In the genomic region with DNA sequence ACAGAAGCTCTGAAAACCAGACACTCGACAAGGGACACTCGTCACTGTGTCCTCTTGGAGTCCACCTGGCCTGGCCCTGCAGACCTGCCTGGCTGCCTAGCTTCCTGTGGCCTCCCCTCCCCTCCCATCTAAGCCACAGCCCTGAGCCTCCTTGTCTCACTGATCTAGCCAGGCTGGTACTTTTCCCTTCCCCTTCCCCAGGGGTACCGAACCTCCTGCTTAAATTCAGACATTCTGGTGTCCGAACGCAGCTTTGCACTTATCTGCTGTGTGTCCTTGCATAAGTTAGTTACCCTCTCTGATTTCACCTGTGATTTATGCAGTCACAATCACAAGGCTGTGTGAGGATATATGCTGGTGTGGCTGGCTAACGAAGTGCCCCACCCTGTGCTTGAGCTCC, we compare ENCODE assay signal across 10 mouse cellular contexts. TPM values are rescaled to one million over a fixed set of nuclear protein-coding genes. Genes with fewer than 3 reads are reported as not detected.
DNase-seq lines count a peak whose midpoint lies in the region; ATAC-seq lines count a peak whose summit lies in the region.
"Had no signal": no experiment of that assay in that cellular context is flagged by ENCODE, and none has a peak within 500 bp of the region (broad histone marks: within the 10 kb centered on the region; RNA-seq: fewer than 3 reads in every experiment).

No protein-coding gene starts in this region.

- no peak overlapping the region for H3K9ac ChIP-seq in forebrain, embryonic 13.5 days
- H3K9ac ChIP-seq in liver, embryonic 11.5 days (ENCODE audit: low read depth, low read length), result no peak overlapping the region; the same call in 1 of the 2 replicates
- H3K9ac ChIP-seq in embryonic facial prominence, embryonic 13.5 days, result no peak overlapping the region
- H3K9ac ChIP-seq in liver, embryonic 15.5 days, result no peak overlapping the region

- H3K9me3 ChIP-seq in forebrain, embryonic 10.5 days, result no peaks in the 10 kb centered on the region
- no peaks in the 10 kb centered on the region for H3K9me3 ChIP-seq in forebrain, embryonic 13.5 days (replicated peaks)
- H3K9me3 ChIP-seq in liver, embryonic 11.5 days (ENCODE audit: control insufficient read depth, low read length), result no peaks in the 10 kb centered on the region
- H3K9me3 ChIP-seq in embryonic facial prominence, embryonic 13.5 days, result no peaks in the 10 kb centered on the region
- no peaks in the 10 kb centered on the region for H3K9me3 ChIP-seq in liver, embryonic 15.5 days (replicated peaks)

- no peak for ATAC-seq in forebrain, embryonic 13.5 days
- ATAC-seq in liver, embryonic 11.5 days (replicated peaks; ENCODE audit: low FRiP score), result no peak
- no peak for ATAC-seq in embryonic facial prominence, embryonic 13.5 days (ENCODE audit: insufficient number of reproducible peaks, insufficient read depth, low FRiP score, low TSS enrichment, low read depth)
- ATAC-seq in liver, embryonic 15.5 days (ENCODE audit: insufficient read depth), result no peak

- H3K27ac ChIP-seq in forebrain, embryonic 10.5 days, result peak overlapping the region; percentile 86
- no peak overlapping the region for H3K27ac ChIP-seq in forebrain, embryonic 13.5 days
- peak overlapping the region; percentile 70 for H3K27ac ChIP-seq in liver, embryonic 11.5 days (ENCODE audit: low read depth, low read length)
- H3K27ac ChIP-seq in embryonic facial prominence, embryonic 13.5 days, result peak overlapping the region; percentile 84
- peak overlapping the region; percentile 38; the same call in 1 of the 2 replicates for H3K27ac ChIP-seq in liver, embryonic 15.5 days (replicated peaks)

- H3K4me1 ChIP-seq in forebrain, embryonic 10.5 days, result peaks cover 28% of the 10 kb centered on the region
- H3K4me1 ChIP-seq in forebrain, embryonic 13.5 days, result no peaks in the 10 kb centered on the region
- H3K4me1 ChIP-seq in liver, embryonic 11.5 days (replicated peaks; ENCODE audit: control insufficient read depth, insufficient read depth, low read length), result peaks cover 44% of the 10 kb centered on the region
- peaks cover 24% of the 10 kb centered on the region for H3K4me1 ChIP-seq in embryonic facial prominence, embryonic 13.5 days
- H3K4me1 ChIP-seq in liver, embryonic 15.5 days (replicated peaks), result peaks cover 48% of the 10 kb centered on the region

- WGBS in forebrain, embryonic 10.5 days, result 69% methylated on average over 6 of the region's 6 CpGs
- WGBS in forebrain, embryonic 13.5 days, result 72% methylated on average over 6 of the region's 6 CpGs
- 27% methylated on average over 6 of the region's 6 CpGs for WGBS in liver, embryonic 11.5 days
- WGBS in embryonic facial prominence, embryonic 13.5 days, result 54% methylated on average over 6 of the region's 6 CpGs
- WGBS in liver, embryonic 15.5 days (ENCODE audit: insufficient replicate concordance), result 21% methylated on average over 6 of the region's 6 CpGs

- H3K4me2 ChIP-seq in forebrain, embryonic 13.5 days, result no peak overlapping the region
- H3K4me2 ChIP-seq in liver, embryonic 11.5 days, result peak overlapping the region; percentile 20; the same call in 1 of the 2 replicates
- H3K4me2 ChIP-seq in embryonic facial prominence, embryonic 13.5 days, result no peak overlapping the region; the same call in 1 of the 2 replicates
- no peak overlapping the region for H3K4me2 ChIP-seq in liver, embryonic 15.5 days

- H3K36me3 ChIP-seq in forebrain, embryonic 10.5 days (replicated peaks), result no peaks in the 10 kb centered on the region
- no peaks in the 10 kb centered on the region for H3K36me3 ChIP-seq in forebrain, embryonic 13.5 days (ENCODE audit: poor library complexity, severe bottlenecking)
- H3K36me3 ChIP-seq in liver, embryonic 11.5 days (ENCODE audit: control insufficient read depth, insufficient read depth, low read length), result no peaks in the 10 kb centered on the region
- no peaks in the 10 kb centered on the region for H3K36me3 ChIP-seq in embryonic facial prominence, embryonic 13.5 days
- no peaks in the 10 kb centered on the region for H3K36me3 ChIP-seq in liver, embryonic 15.5 days (replicated peaks)

- DNase-seq in forebrain, embryonic 10.5 days (ENCODE audit: extremely low spot score, low spot score), result no peak
- DNase-seq in liver, embryonic 11.5 days (ENCODE audit: low spot score), result no peak
- DNase-seq in liver, result no peak
- DNase-seq in spleen, postnatal 10 days (ENCODE audit: low spot score in 2 of 2), result no peak
- DNase-seq in adrenal gland, adult 18-20 months (ENCODE audit: low spot score in 2 of 2), result no peak
- DNase-seq: right cerebral cortex, adult 18-20 months; thymus, adult 18-20 months had no signal

- H3K4me3 ChIP-seq in forebrain, embryonic 10.5 days, result no peak overlapping the region
- H3K4me3 ChIP-seq in forebrain, embryonic 13.5 days, result no peak overlapping the region
- H3K4me3 ChIP-seq in liver, embryonic 11.5 days (ENCODE audit: low read depth, low read length), result no peak overlapping the region
- H3K4me3 ChIP-seq in embryonic facial prominence, embryonic 13.5 days, result no peak overlapping the region
- no peak overlapping the region for H3K4me3 ChIP-seq in liver, embryonic 15.5 days (replicated peaks)

- no peaks in the 10 kb centered on the region for H3K27me3 ChIP-seq in forebrain, embryonic 10.5 days (ENCODE audit: poor library complexity, severe bottlenecking)
- no peaks in the 10 kb centered on the region for H3K27me3 ChIP-seq in forebrain, embryonic 13.5 days
- no peaks in the 10 kb centered on the region for H3K27me3 ChIP-seq in liver, embryonic 11.5 days (replicated peaks; ENCODE audit: control insufficient read depth, insufficient read depth, low read length)
- H3K27me3 ChIP-seq in embryonic facial prominence, embryonic 13.5 days, result no peaks in the 10 kb centered on the region
- no peaks in the 10 kb centered on the region for H3K27me3 ChIP-seq in liver, embryonic 15.5 days

RNA-seq across cellular contexts. Expression of gene Myh9, which starts 40.3 kb away (rescaled TPM):
- 35.6 and 36.8 TPM in 2 replicates for polyA plus RNA-seq in forebrain, embryonic 10.5 days (2016; fragmentation: Nextera tagmentation; extraction: Ambion mirVana)
- polyA plus RNA-seq in forebrain, embryonic 13.5 days (2015; fragmentation: Nextera tagmentation; extraction: Ambion mirVana), result 13.4 and 14.4 TPM in 2 replicates
- 49.8 and 53.0 TPM in 2 replicates for polyA plus RNA-seq in liver, embryonic 11.5 days (2014; fragmentation: Nextera tagmentation; extraction: Ambion mirVana)
- polyA plus RNA-seq in embryonic facial prominence, embryonic 13.5 days (2015; fragmentation: Nextera tagmentation; extraction: Ambion mirVana), result 36.2 and 41.0 TPM in 2 replicates
- polyA plus RNA-seq in liver, embryonic 15.5 days (2015; fragmentation: Nextera tagmentation; extraction: Ambion mirVana), result 19.5 and 20.3 TPM in 2 replicates
- 100 to 1,000 TPM; 270 to 287 TPM for total RNA-seq in adrenal gland, adult 18-20 months (2021)

RNA-seq across cellular contexts. Expression of gene Txn2, which starts 46.5 kb away (rescaled TPM):
- 288 and 291 TPM in 2 replicates for polyA plus RNA-seq in forebrain, embryonic 10.5 days (2016; fragmentation: Nextera tagmentation; extraction: Ambion mirVana)
- 234 and 249 TPM in 2 replicates for polyA plus RNA-seq in forebrain, embryonic 13.5 days (2015; fragmentation: Nextera tagmentation; extraction: Ambion mirVana)
- 377 and 390 TPM in 2 replicates for polyA plus RNA-seq in liver, embryonic 11.5 days (2014; fragmentation: Nextera tagmentation; extraction: Ambion mirVana)
- 236 and 244 TPM in 2 replicates for polyA plus RNA-seq in embryonic facial prominence, embryonic 13.5 days (2015; fragmentation: Nextera tagmentation; extraction: Ambion mirVana)
- polyA plus RNA-seq in liver, embryonic 15.5 days (2015; fragmentation: Nextera tagmentation; extraction: Ambion mirVana), result 185 and 208 TPM in 2 replicates
- total RNA-seq in adrenal gland, adult 18-20 months (2021), result 100 to 1,000 TPM; 544 to 611 TPM
